Mouse (Mus musculus): Measurements from ENCODE around the gene Prpsap1.

Prpsap1 gene

GRCm38 (mm10) chr11:116445596-116446307 is 48.2 kb downstream of the Prpsap1 start:
- peak; percentile 68 to 84 for DNase-seq (ENCODE audit: low read depth in 1 of 2, low spot score in 2 of 2)

GRCm38 (mm10) chr11:116443935-116444334 is 50.1 kb downstream of the Prpsap1 start:
- DNase-seq (ENCODE audit: low read depth in 1 of 2, low spot score in 2 of 2): no peak

GRCm38 (mm10) chr11:116443311-116443710 is 50.7 kb downstream of the Prpsap1 start:
- no peak for DNase-seq (ENCODE audit: low read depth in 1 of 2, low spot score in 2 of 2)

- no peak for DNase-seq (ENCODE audit: low read depth in 1 of 2, low spot score in 2 of 2)
These were observed 51.2 kb downstream of the Prpsap1 start for GRCm38 (mm10) chr11:116442867-116443177.

- DNase-seq (ENCODE audit: low read depth in 1 of 2, low spot score in 2 of 2): no peak
These were observed 51.7 kb downstream of the Prpsap1 start for GRCm38 (mm10) chr11:116442129-116442866.

GRCm38 (mm10) chr11:116440408-116441068 is 53.5 kb downstream of the Prpsap1 start:
- no peak for DNase-seq (ENCODE audit: low read depth in 1 of 2, low spot score in 2 of 2)

GRCm38 (mm10) chr11:116439269-116440240 is 54.4 kb downstream of the Prpsap1 start:
- DNase-seq (ENCODE audit: low read depth in 1 of 2, low spot score in 2 of 2): no peak

GRCm38 (mm10) chr11:116437541-116437940 is 56.5 kb downstream of the Prpsap1 start:
- no peak for DNase-seq (ENCODE audit: low read depth in 1 of 2, low spot score in 2 of 2)

- peak; percentile 70 to 81 for DNase-seq (ENCODE audit: low read depth in 1 of 2, low spot score in 2 of 2)
These were observed 57.2 kb downstream of the Prpsap1 start for GRCm38 (mm10) chr11:116436725-116437331.

- DNase-seq (ENCODE audit: low read depth in 1 of 2, low spot score in 2 of 2): no peak
These were observed 57.8 kb downstream of the Prpsap1 start for GRCm38 (mm10) chr11:116435992-116436724.

GRCm38 (mm10) chr11:116434967-116435752 is 58.8 kb downstream of the Prpsap1 start:
- no peak for DNase-seq (ENCODE audit: low read depth in 1 of 2, low spot score in 2 of 2)

- peak in 1 of 2 experiments; percentile 34 for DNase-seq (ENCODE audit: low read depth in 1 of 2, low spot score in 2 of 2)
These were observed 59.6 kb downstream of the Prpsap1 start for GRCm38 (mm10) chr11:116434287-116434966.

GRCm38 (mm10) chr11:116433356-116434286 is 60.4 kb downstream of the Prpsap1 start, which contains the start of gene Ubald2:
TSS of gene Ubald2 (plus strand) at chr11:116434094.
- DNase-seq (ENCODE audit: low read depth in 1 of 2, low spot score in 2 of 2): peak; percentile 98 to 99

- DNase-seq (ENCODE audit: low read depth in 1 of 2, low spot score in 2 of 2): no peak
These were observed 61.2 kb downstream of the Prpsap1 start for GRCm38 (mm10) chr11:116432593-116433355.

GRCm38 (mm10) chr11:116432127-116432526 is 61.9 kb downstream of the Prpsap1 start:
- DNase-seq (ENCODE audit: low read depth in 1 of 2, low spot score in 2 of 2): no peak

GRCm38 (mm10) chr11:116431428-116432077 is 62.4 kb downstream of the Prpsap1 start:
- no peak for DNase-seq (ENCODE audit: low read depth in 1 of 2, low spot score in 2 of 2)
